Mouse (Mus musculus) kidney, embryonic 15.5 days (tissue): ENCODE measurements at regions not wholly inside any gene's neighbourhood (a gene's known extent, or its start where the extent isn't known, plus 50 kb on each side); places are given as distances from the start of the nearest gene placed in this dataset.

ENCODE experiments used
- ATAC-seq: fragments of 200-750 bp; cut with Nextera tagmentation; replicated peaks from 2 replicates; pipeline ENCODE4 v1.8.0; 2017; ENCODE audit warnings: moderate TSS enrichment; ENCODE audit not compliant: low FRiP score
- H3K27ac ChIP-seq: fragments of 300-500 bp; sonication (generic); 2 replicates; pipeline ENCODE4 v1.5.1; 2015; ENCODE audit warnings: mild to moderate bottlenecking, inconsistent platforms
- H3K27me3 ChIP-seq: fragments of 300-500 bp; sonication (generic); 2 replicates; pipeline ENCODE4 v1.6.1; 2015; ENCODE audit warnings: inconsistent platforms
- H3K36me3 ChIP-seq: fragments of 300-500 bp; sonication (generic); 2 replicates; pipeline ENCODE4 v1.6.1; 2015; ENCODE audit warnings: inconsistent platforms
- H3K4me1 ChIP-seq: fragments of 300-500 bp; sonication (generic); 2 replicates; pipeline ENCODE4 v1.6.1; 2015; ENCODE audit warnings: inconsistent platforms
- H3K4me2 ChIP-seq: fragments of 300-500 bp; sonication (generic); 2 replicates; pipeline ENCODE4 v1.6.1; 2015; ENCODE audit warnings: moderate library complexity, mild to moderate bottlenecking, inconsistent platforms
- H3K4me3 ChIP-seq: fragments of 300-500 bp; sonication (generic); replicated peaks from 2 replicates; pipeline ENCODE4 v1.5.1; 2015; ENCODE audit warnings: mild to moderate bottlenecking, inconsistent platforms
- H3K9ac ChIP-seq: fragments of 300-500 bp; sonication (generic); 2 replicates; pipeline ENCODE4 v1.6.1; 2015; ENCODE audit warnings: mild to moderate bottlenecking, inconsistent platforms
- H3K9me3 ChIP-seq: fragments of 300-500 bp; sonication (generic); replicated peaks from 2 replicates; pipeline ENCODE4 v1.6.1; 2016; ENCODE audit warnings: inconsistent platforms
- WGBS: fragments of 180-500 bp; shearing (Covaris S2); methylation state at CpG from one replicate; pipeline ENCODE4 v1.1.7; 2015; ENCODE audit warnings: mixed read lengths; 5-methylcytosine and 5-hydroxymethylcytosine counted together

DNA sequence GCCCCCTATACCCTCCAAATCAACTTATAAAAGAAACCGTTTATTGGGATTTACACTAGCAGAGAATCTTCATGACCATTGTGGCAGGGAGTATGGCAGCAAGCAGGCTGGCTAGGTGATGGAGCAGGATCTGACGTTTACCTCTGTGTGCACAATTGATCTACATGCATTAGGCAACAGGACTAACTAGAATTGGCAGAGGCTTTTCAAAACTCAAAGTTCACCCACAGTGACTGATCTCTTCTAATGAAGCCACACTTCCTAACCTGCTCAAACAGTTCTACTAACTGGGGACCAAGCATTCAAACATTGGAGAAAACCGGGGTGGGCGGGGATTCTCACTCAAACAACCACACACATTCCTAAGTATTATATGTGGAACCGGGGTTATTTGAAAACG lies 1382.9 kb upstream of the Tenm2 start:
- 83% methylated on average over 6 of the region's 6 CpGs for WGBS
- no peak overlapping the region for H3K27ac ChIP-seq
- no peaks in the 10 kb centered on the region for H3K9me3 ChIP-seq
- H3K4me3 ChIP-seq = no peak overlapping the region
- H3K9ac ChIP-seq = no peak overlapping the region
- no peaks in the 10 kb centered on the region for H3K36me3 ChIP-seq
- no peaks in the 10 kb centered on the region for H3K27me3 ChIP-seq
- ATAC-seq = no peak
- no peaks in the 10 kb centered on the region for H3K4me1 ChIP-seq
- H3K4me2 ChIP-seq = no peak overlapping the region

DNA sequence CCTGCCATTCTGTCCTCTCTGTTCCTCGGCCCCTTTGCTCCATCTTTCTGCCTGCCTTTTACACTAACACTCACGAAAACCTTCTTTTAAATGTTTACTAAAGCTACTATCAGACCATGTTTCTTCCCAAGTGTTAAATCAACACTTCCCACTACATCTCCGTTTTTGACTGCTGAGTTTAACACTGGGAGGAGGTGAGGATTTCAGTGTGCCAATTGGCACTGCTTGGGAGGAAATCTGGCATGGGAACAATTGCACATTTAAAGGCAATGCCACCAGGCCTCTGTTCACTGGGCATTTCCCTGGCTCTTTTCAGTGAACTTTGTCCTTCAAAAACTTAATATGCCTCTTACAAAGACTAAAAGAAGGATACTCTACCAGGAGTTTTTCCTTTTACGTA lies 1365.2 kb upstream of the Tenm2 start:
- H3K4me2 ChIP-seq = no peak overlapping the region
- no peaks in the 10 kb centered on the region for H3K27me3 ChIP-seq
- no peaks in the 10 kb centered on the region for H3K9me3 ChIP-seq
- H3K4me1 ChIP-seq = no peaks in the 10 kb centered on the region
- H3K27ac ChIP-seq = no peak overlapping the region
- no peaks in the 10 kb centered on the region for H3K36me3 ChIP-seq
- H3K9ac ChIP-seq = no peak overlapping the region
- WGBS = 52% methylated on average over 4 of the region's 4 CpGs
- no peak for ATAC-seq
- no peak overlapping the region for H3K4me3 ChIP-seq

DNA sequence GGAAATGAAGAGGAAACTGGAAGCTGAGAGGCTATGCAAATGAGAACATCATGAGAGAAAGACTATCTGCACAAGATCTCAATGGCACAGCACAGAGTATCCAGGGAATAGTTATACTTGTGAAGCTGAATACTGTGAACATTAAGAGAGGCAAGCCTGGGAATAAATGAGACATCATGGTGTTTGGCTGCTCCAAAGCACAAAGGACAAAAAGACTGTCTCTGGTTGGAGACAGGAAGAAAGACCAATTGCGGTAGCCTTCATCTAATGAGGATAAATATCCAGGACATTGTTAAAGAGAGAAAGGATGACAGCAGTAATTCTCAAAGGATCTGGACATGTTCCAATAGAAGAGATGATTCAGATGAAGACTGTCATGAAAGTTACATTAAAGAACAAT lies 1332.8 kb upstream of the Tenm2 start:
- no peaks in the 10 kb centered on the region for H3K27me3 ChIP-seq
- H3K4me3 ChIP-seq = no peak overlapping the region
- H3K4me2 ChIP-seq = no peak overlapping the region
- H3K9ac ChIP-seq = no peak overlapping the region
- no peaks in the 10 kb centered on the region for H3K9me3 ChIP-seq
- no peaks in the 10 kb centered on the region for H3K36me3 ChIP-seq
- no peak for ATAC-seq
- WGBS = 95% methylated on average over 1 of the region's 1 CpGs
- no peaks in the 10 kb centered on the region for H3K4me1 ChIP-seq
- no peak overlapping the region for H3K27ac ChIP-seq

DNA sequence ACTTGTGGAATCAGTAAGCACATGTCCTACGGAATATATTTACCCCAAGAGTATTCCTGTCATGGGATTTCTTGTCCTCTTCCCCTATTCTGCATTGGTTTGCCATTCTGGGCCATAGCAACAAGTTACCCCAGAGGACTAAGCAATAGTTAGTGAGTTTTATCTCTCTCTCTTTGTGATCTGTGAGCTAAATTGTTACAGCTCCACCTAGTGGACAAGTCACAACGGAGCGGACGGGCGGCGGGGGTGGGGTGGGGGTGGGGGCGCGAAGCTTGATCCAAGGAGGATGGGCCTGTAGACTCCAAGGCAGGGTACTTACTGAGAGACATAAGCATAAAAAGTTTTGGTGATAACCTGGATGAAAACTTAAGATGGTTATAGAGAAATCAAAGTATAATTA lies 1308.1 kb upstream of the Tenm2 start:
- H3K4me2 ChIP-seq = no peak overlapping the region
- no peaks in the 10 kb centered on the region for H3K4me1 ChIP-seq
- H3K36me3 ChIP-seq = no peaks in the 10 kb centered on the region
- H3K4me3 ChIP-seq = no peak overlapping the region
- H3K9me3 ChIP-seq = no peaks in the 10 kb centered on the region
- no peaks in the 10 kb centered on the region for H3K27me3 ChIP-seq
- WGBS = 8% methylated on average over 8 of the region's 8 CpGs
- H3K9ac ChIP-seq = no peak overlapping the region
- ATAC-seq = no peak
- no peak overlapping the region for H3K27ac ChIP-seq

DNA sequence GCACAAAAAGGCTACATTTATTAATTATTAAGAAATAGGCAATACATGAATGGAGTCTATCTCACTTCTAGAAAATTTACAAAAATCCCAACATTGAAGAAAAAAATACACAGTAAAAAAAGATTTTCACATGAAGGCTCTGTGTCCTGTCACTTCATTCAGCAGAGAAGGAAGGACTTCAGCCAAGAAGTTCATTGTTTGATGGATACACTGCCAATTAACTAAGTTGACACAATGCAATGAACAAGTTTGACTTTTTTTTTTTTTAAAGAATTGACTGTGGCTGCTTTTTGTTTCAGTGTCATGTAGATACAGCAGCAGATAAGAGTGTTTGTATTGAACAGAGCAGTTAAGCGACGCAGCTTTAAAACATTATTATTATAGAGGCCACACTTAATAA lies 1304.3 kb upstream of the Tenm2 start:
- no peak overlapping the region for H3K27ac ChIP-seq
- H3K4me1 ChIP-seq = no peaks in the 10 kb centered on the region
- H3K4me2 ChIP-seq = no peak overlapping the region
- H3K9me3 ChIP-seq = no peaks in the 10 kb centered on the region
- no peak for ATAC-seq
- no peaks in the 10 kb centered on the region for H3K36me3 ChIP-seq
- 85% methylated on average over 2 of the region's 2 CpGs for WGBS
- no peaks in the 10 kb centered on the region for H3K27me3 ChIP-seq
- no peak overlapping the region for H3K9ac ChIP-seq
- no peak overlapping the region for H3K4me3 ChIP-seq

DNA sequence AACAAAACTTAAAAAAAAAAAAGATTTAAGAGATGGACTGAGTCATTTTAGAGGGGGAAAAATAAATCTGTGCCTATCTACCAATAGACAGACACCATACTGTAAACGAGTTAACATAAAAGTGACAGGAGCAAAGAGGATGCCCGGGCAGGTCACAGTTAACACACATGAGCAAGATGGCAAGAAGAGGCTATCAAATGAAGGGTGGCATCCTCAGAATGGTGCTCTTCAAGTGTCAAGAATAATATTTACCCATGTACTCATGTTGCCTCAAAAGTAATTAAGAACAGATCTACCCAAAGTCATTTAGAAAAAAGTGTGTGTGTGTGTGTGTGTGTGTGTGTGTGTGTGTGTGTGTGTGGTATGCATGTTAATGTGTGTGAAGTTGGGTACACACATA lies 1296.5 kb upstream of the Tenm2 start:
- no peaks in the 10 kb centered on the region for H3K4me1 ChIP-seq
- no peak overlapping the region for H3K9ac ChIP-seq
- H3K27ac ChIP-seq = no peak overlapping the region
- no peaks in the 10 kb centered on the region for H3K27me3 ChIP-seq
- no peak overlapping the region for H3K4me2 ChIP-seq
- WGBS = 36% methylated on average over 2 of the region's 2 CpGs
- ATAC-seq = 0 out of 2 replicates have a peak, but pooled peaks have one; percentile 66
- no peak overlapping the region for H3K4me3 ChIP-seq
- H3K36me3 ChIP-seq = no peaks in the 10 kb centered on the region
- H3K9me3 ChIP-seq = no peaks in the 10 kb centered on the region

DNA sequence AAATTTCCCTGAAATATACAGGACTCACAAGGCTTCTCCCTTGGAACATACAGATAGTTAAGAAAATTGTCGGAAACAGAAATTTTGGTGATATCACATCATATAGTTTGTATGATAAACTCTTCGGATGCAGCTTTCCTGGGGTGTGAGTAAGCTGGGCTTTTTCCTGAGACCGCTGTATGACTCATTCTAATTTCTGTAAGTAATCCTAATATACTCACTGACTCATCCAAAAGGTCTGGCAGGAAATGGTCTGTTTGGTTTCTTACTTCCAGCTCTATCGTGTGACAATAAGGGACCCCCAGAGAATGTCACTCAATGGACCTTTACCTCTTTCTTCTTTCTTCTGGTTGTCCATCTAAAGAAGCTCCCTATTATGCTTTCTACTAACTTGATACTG lies 1273.9 kb upstream of the Tenm2 start:
- 85% methylated on average over 4 of the region's 4 CpGs for WGBS
- H3K27ac ChIP-seq = no peak overlapping the region
- H3K27me3 ChIP-seq = no peaks in the 10 kb centered on the region
- no peaks in the 10 kb centered on the region for H3K4me1 ChIP-seq
- no peak for ATAC-seq
- no peak overlapping the region for H3K4me3 ChIP-seq
- H3K9me3 ChIP-seq = no peaks in the 10 kb centered on the region
- no peak overlapping the region for H3K9ac ChIP-seq
- H3K36me3 ChIP-seq = no peaks in the 10 kb centered on the region
- H3K4me2 ChIP-seq = no peak overlapping the region

DNA sequence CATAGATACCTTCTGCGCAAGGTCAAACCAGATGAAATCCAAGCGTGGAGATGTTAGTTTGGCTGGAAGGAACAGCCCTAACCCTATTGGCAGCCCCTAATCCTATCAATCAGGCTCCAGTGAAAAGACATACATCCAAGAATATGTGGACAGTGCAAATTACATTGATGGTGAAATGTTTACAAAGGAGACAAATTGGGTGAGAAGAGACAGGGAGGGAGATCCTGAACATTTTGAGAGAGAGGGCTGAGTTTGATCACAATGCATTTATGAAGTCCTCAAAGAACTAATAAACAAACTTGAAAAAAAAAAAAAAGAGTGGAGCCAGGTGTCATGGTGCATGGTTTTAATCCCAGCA lies 1228.5 kb upstream of the Tenm2 start:
- no peak overlapping the region for H3K4me2 ChIP-seq
- no peaks in the 10 kb centered on the region for H3K27me3 ChIP-seq
- H3K36me3 ChIP-seq = no peaks in the 10 kb centered on the region
- H3K9me3 ChIP-seq = no peaks in the 10 kb centered on the region
- no peak overlapping the region for H3K4me3 ChIP-seq
- WGBS = 82% methylated on average over 2 of the region's 2 CpGs
- no peak overlapping the region for H3K27ac ChIP-seq
- no peaks in the 10 kb centered on the region for H3K4me1 ChIP-seq
- no peak overlapping the region for H3K9ac ChIP-seq
- no peak for ATAC-seq

DNA sequence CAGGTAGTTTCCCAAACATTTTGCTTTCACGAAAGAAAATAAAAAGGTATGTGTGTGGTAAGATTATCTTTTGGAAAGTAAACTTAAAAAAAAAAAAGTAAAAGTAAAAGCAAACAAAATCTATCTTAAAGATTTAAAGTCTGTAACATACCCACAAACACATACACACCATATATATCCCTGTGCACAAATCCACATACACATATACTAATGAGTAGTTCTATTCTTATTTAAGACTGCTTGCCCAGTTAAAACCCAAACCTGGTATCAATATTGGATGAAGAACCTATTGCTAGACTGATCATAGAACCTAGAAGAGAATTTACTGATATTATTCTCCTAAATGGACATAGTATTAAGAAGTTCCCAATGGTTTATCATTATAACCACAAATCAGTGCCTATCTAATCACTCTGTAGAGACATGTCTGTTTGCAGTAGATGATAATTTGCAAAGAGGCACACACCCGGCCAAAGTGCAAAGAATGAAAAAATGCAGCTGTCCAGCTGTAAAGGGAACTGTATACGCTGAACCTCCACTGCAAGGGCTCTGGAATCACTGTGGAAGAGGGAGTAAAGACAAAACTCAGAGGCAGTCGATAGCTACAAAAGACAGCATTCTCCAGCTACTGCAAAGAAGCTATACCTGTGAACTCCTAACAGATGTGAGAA lies 1227.9 kb upstream of the Tenm2 start:
- Histone ChIP-seq H3K27me3 (no peaks in the 10 kb centered on the region), H3K27ac (no peak overlapping the region), H3K4me2 (no peak overlapping the region), H3K9ac (no peak overlapping the region), H3K9me3 (no peaks in the 10 kb centered on the region), H3K36me3 (no peaks in the 10 kb centered on the region), H3K4me3 (no peak overlapping the region), H3K4me1 (no peaks in the 10 kb centered on the region)
- ATAC-seq = 0 out of 2 replicates have a peak, but pooled peaks have one; percentile 49
- WGBS = 48% methylated on average over 4 of the region's 4 CpGs

- ATAC-seq = no peak
- no peak overlapping the region for H3K4me2 ChIP-seq
- H3K4me3 ChIP-seq = no peak overlapping the region
- H3K27ac ChIP-seq = no peak overlapping the region
- H3K4me1 ChIP-seq = no peaks in the 10 kb centered on the region
- WGBS = 79% methylated on average over 5 of the region's 5 CpGs
- no peaks in the 10 kb centered on the region for H3K27me3 ChIP-seq
- no peaks in the 10 kb centered on the region for H3K36me3 ChIP-seq
- no peak overlapping the region for H3K9ac ChIP-seq
- no peaks in the 10 kb centered on the region for H3K9me3 ChIP-seq
Observed at GRCm38 (mm10) chr11:38443291-38443690, 1207.5 kb upstream of the Tenm2 start.

DNA sequence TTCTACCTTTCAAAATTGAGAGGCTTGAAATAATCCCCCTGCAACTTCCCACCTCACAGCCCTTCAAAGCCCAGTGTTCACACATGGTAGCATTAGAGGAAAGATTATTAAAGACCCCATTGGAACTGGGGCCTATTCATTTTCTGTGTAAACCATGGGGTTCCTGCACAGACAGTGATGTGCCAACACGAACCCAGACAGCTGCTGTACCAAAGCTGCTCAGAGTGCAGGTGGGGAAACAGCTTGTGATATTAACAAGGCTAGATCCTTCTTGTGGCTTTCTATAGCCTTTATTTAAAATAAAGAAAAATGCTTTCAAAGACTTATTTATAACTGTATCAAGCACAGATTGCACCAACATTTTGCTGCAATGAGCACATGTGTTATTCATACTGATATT lies 1174.5 kb upstream of the Tenm2 start:
- Histone ChIP-seq H3K36me3 (no peaks in the 10 kb centered on the region), H3K27ac (no peak overlapping the region), H3K4me3 (no peak overlapping the region), H3K9ac (no peak overlapping the region), H3K9me3 (no peaks in the 10 kb centered on the region), H3K4me2 (no peak overlapping the region), H3K27me3 (no peaks in the 10 kb centered on the region), H3K4me1 (no peaks in the 10 kb centered on the region)
- no peak for ATAC-seq
- 46% methylated on average over 1 of the region's 1 CpGs for WGBS

GRCm38 (mm10) chr11:38397771-38398170 lies 1162.0 kb upstream of the Tenm2 start:
- Histone ChIP-seq H3K27me3 (no peaks in the 10 kb centered on the region), H3K9ac (no peak overlapping the region), H3K4me1 (no peaks in the 10 kb centered on the region), H3K4me3 (no peak overlapping the region), H3K4me2 (no peak overlapping the region), H3K9me3 (no peaks in the 10 kb centered on the region), H3K36me3 (no peaks in the 10 kb centered on the region), H3K27ac (no peak overlapping the region)
- ATAC-seq = no peak

GRCm38 (mm10) chr11:38386958-38387357 lies 1151.2 kb upstream of the Tenm2 start:
- H3K9ac ChIP-seq = no peak overlapping the region
- WGBS = 76% methylated on average over 2 of the region's 2 CpGs
- H3K36me3 ChIP-seq = no peaks in the 10 kb centered on the region
- no peaks in the 10 kb centered on the region for H3K27me3 ChIP-seq
- H3K4me1 ChIP-seq = no peaks in the 10 kb centered on the region
- ATAC-seq = no peak
- no peak overlapping the region for H3K4me2 ChIP-seq
- H3K9me3 ChIP-seq = no peaks in the 10 kb centered on the region
- H3K4me3 ChIP-seq = no peak overlapping the region
- no peak overlapping the region for H3K27ac ChIP-seq
